In the genomic region with DNA sequence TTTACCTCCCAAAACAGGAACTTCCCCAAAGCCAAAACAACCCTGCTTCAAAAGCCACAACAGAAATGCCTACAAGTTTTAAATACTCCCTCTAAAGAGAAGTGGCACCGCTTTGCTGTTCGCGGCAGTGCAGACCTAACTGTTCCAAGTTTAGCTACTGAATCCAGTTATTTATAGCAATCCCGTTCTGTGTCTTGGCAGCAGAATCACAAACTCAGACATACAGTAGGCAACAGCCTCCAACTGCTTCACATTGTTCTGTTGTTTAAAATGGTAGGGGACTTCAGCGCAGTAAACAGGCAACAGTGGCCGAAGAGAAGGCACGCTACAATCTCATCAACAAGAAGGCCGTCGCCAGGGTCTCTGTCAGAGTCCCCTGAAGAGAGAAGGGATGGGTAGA, we compare ENCODE assay signal across 9 mouse cellular contexts.
A peak's percentile ranks its signal among the peaks of the same experiment; 100 is the strongest.
DNase-seq lines count a peak whose midpoint lies in the region; ATAC-seq and TF ChIP-seq lines count a peak whose summit lies in the region.
"Had no signal": no experiment of that assay in that cellular context is flagged by ENCODE, and none has a peak within 500 bp of the region (broad histone marks: within the 10 kb centered on the region; RNA-seq: fewer than 3 reads in every experiment).

No protein-coding gene starts in this region.

- no peak for TF ChIP-seq CTCF in lung, embryonic 14.5 days (IDR thresholded peaks at IDR 0.05; ENCODE audit: low read depth)
- no peak for TF ChIP-seq CTCF in olfactory bulb, adult 2 months (IDR thresholded peaks at IDR 0.05; ENCODE audit: insufficient read depth, low read depth, low read length)

- H3K36me3 ChIP-seq in lung, embryonic 14.5 days (ENCODE audit: insufficient read depth) = peaks cover 29% of the 10 kb centered on the region
- peaks cover 15% of the 10 kb centered on the region for H3K36me3 ChIP-seq in heart, embryonic 16.5 days (ENCODE audit: control insufficient read depth, insufficient read depth)

- no peak overlapping the region for H3K4me3 ChIP-seq in lung, embryonic 14.5 days (ENCODE audit: low read depth, low read length)
- H3K4me3 ChIP-seq in heart, embryonic 16.5 days (ENCODE audit: low read length) = peak overlapping the region; percentile 37
- H3K4me3 ChIP-seq in olfactory bulb, adult 2 months (ENCODE audit: insufficient read depth, low read depth, low read length) = no peak overlapping the region

- TF ChIP-seq POLR2A in olfactory bulb, adult 2 months (IDR thresholded peaks at IDR 0.05; ENCODE audit: insufficient read depth, low read depth, low read length) = no peak

- no peaks in the 10 kb centered on the region for H3K27me3 ChIP-seq in lung, embryonic 14.5 days (ENCODE audit: insufficient read depth, low read length)
- no peaks in the 10 kb centered on the region for H3K27me3 ChIP-seq in heart, embryonic 16.5 days (ENCODE audit: control insufficient read depth, insufficient read depth, low read length)

- no peak for ATAC-seq in lung, embryonic 14.5 days (ENCODE audit: insufficient read depth)
- ATAC-seq in heart, embryonic 16.5 days (replicated peaks; ENCODE audit: extremely low read depth, insufficient read depth, low FRiP score) = peak; percentile 54
- ATAC-seq in CD4-positive, CD25-positive, alpha-beta regulatory T cell, adult 4 months = no peak

- no peak overlapping the region for H3K4me2 ChIP-seq in lung, embryonic 14.5 days
- H3K4me2 ChIP-seq in heart, embryonic 16.5 days (ENCODE audit: low read depth, low read length) = peak overlapping the region; percentile 58

- peak overlapping the region; percentile 73; the same call in 1 of the 2 replicates for H3K27ac ChIP-seq in lung, embryonic 14.5 days (ENCODE audit: low read depth)
- H3K27ac ChIP-seq in heart, embryonic 16.5 days (ENCODE audit: low read length) = peak overlapping the region; percentile 99
- H3K27ac ChIP-seq in olfactory bulb, adult 2 months (ENCODE audit: insufficient read depth, low read depth, low read length) = peak overlapping the region; percentile 81

- 79% methylated on average over 9 of the region's 9 CpGs for WGBS in lung, embryonic 14.5 days
- 37% methylated on average over 9 of the region's 9 CpGs for WGBS in heart, embryonic 16.5 days
- 15% methylated on average over 9 of the region's 9 CpGs for WGBS in olfactory bulb, adult 2 months

- peaks cover 12% of the 10 kb centered on the region for H3K4me1 ChIP-seq in lung, embryonic 14.5 days (ENCODE audit: insufficient read depth)
- H3K4me1 ChIP-seq in heart, embryonic 16.5 days (ENCODE audit: control insufficient read depth, insufficient read depth, low read length) = peaks cover 38% of the 10 kb centered on the region
- peaks cover 22% of the 10 kb centered on the region for H3K4me1 ChIP-seq in olfactory bulb, adult 2 months (ENCODE audit: control insufficient read depth, insufficient read depth, low read length)

- no peaks in the 10 kb centered on the region for H3K9me3 ChIP-seq in lung, embryonic 14.5 days (ENCODE audit: low read depth, low read length)
- no peaks in the 10 kb centered on the region for H3K9me3 ChIP-seq in heart, embryonic 16.5 days (replicated peaks; ENCODE audit: control insufficient read depth, low read length)

- DNase-seq in cerebellum, adult 9-11 months = peak; percentile 52
- DNase-seq in cerebellum, postnatal 10 days = no peak
- DNase-seq in lung, embryonic 14.5 days = peak; percentile 59
- no peak for DNase-seq in lung, postnatal 36 days
- no peak for DNase-seq in gastrocnemius, postnatal 4 days (ENCODE audit: low spot score in 2 of 2)
- DNase-seq: midbrain, embryonic 14.5 days had no signal

- H3K9ac ChIP-seq in lung, embryonic 14.5 days = peak overlapping the region; percentile 16; the same call in 1 of the 2 replicates
- peak overlapping the region; percentile 68 for H3K9ac ChIP-seq in heart, embryonic 16.5 days (ENCODE audit: low read length)

Comparison
In these comparisons a context has a peak if more than half of its experiments do, and no peak if none do; other contexts are left out.
1. DNase-seq: peak in cerebellum, adult 9-11 months (single experiment) and lung, embryonic 14.5 days (single experiment); none in cerebellum, postnatal 10 days (0 of 2), lung, postnatal 36 days (single experiment) and gastrocnemius, postnatal 4 days (0 of 2).
2. Peak in every context shown above with its lines, with median percentiles within 50 percentile points of each other: H3K27ac ChIP-seq.